Mouse (Mus musculus): ENCODE data around the gene Xylt2. TPM values are rescaled to one million over a fixed set of nuclear protein-coding genes. Genes with fewer than 3 reads are reported as not detected.

The Xylt2 gene
- polyA plus RNA-seq, 1 experiment from 2014 or later: 22.4 TPM

DNA sequence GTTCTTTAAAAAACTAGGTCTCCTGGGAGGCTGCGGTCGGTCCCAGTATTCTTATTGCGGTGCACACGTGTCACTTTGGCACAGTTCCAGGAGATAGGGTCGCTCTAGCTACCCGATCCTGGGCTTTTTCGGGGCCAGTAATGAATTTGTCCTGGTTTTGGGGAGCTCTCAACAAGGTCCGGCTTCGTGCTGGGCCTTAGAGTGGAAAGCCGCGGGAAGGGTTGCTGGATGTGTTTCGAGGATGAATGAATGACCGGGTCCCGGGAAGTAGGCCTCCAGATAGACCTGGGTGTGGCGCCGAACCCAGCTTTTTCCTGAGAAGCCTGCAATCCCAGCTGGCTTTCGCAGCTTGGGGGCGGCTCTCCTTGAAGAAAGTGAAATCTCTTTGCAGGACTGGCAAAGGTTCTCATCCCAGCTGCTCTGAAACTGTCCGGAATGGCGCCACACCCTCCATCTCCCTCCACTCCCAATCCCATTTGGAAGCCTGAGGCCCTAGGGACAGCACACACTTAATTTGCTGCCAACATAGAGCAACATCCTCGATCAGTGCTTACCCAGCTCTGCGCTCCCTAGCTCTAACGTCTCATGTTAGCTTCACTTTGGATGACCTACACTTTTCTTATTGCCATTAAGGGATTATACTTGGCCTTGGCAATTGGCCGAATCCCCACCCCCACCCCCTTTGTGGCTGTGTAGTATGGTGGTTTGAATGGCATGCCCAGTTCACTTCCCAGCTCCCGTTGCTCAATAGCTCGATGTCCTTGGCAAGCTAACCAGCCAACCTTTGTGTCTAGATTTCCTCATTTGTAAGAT lies 46.9 kb downstream of the Xylt2 start:
- Histone ChIP-seq H3K9ac (peak overlapping the region; percentile 88), H3K4me2 (peak overlapping the region; percentile 88), H3K4me1 (peaks cover 14% of the 10 kb centered on the region), H3K36me3 (peaks cover 42% of the 10 kb centered on the region), H3K27me3 (no peaks in the 10 kb centered on the region), H3K4me3 (replicated peaks) (peak overlapping the region; percentile 100), H3K9me3 (replicated peaks) (no peaks in the 10 kb centered on the region), H3K27ac (peak overlapping the region; percentile 81)
- ATAC-seq (replicated peaks; ENCODE audit: low FRiP score): 0 out of 2 replicates have a peak, but pooled peaks have one; percentile 12
- 10% methylated on average over 26 of the region's 26 CpGs for WGBS

DNA sequence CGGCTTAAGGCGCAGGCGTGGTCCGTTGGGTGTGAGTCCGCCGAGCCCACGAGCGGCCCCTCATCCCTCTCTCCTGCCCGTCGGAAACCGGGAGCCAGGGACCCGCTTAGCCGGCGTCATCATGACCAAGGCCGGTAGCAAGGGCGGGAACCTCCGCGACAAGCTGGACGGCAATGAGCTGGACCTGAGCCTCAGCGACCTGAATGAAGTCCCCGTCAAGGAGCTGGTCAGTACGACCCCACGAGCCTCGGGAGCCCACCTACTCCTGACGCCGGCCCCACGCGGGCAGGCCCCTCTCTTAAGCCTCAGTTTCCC lies 47.5 kb downstream of the Xylt2 start:
- Histone ChIP-seq H3K27me3 (no peaks in the 10 kb centered on the region), H3K36me3 (peaks cover 36% of the 10 kb centered on the region), H3K4me1 (peaks cover 14% of the 10 kb centered on the region), H3K9me3 (replicated peaks) (no peaks in the 10 kb centered on the region), H3K9ac (peak overlapping the region; percentile 88), H3K27ac (peak overlapping the region; percentile 81), H3K4me2 (peak overlapping the region; percentile 88), H3K4me3 (replicated peaks) (peak overlapping the region; percentile 100)
- peak; percentile 76 for ATAC-seq (replicated peaks; ENCODE audit: low FRiP score)
- under 1% methylated on average over 28 of the region's 28 CpGs for WGBS

DNA sequence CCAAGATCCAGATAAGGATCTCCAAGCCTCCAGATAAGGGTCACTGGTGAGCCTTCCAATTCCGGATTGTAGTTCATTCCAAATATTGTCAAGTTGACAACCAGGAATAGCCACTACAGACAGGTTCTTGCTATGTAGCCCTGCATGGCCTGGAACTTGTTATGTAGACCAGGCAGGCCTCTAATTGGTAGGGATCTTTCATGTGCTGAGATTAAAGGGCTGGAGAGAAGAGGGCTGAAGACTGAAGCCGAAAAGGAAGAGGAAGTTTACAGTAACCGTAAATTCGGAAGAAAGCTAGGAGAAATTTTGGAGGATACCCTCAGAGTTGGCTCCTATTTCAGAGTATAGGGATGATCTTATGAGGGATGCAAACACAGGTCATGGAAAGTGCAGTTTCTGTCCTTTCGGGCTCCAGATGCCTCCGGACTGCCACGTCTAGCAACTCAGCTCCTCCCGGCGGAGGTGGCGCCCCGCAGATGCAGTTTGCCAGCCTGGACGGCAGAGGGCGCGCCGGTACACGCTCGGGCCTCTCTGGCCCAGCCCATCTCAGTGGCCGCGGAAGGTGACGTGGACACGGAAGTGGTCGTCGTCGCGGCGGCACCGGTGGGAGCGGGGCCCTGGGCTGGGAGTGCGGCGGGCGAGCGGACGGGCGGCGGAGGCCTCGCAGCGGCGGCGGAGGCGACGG lies 48.0 kb downstream of the Xylt2 start, which contains the start of gene Lrrc59:
Gene Lrrc59 (plus strand): TSS at position 569 of the 685 bp plus-strand sequence.
- peak; percentile 97 for ATAC-seq (replicated peaks; ENCODE audit: low FRiP score)
- peaks cover 14% of the 10 kb centered on the region for H3K4me1 ChIP-seq
- peaks cover 31% of the 10 kb centered on the region for H3K36me3 ChIP-seq
- peak within 1 kb of the TSS; percentile 88 for H3K9ac ChIP-seq
- no peaks in the 10 kb centered on the region for H3K27me3 ChIP-seq
- peak within 1 kb of the TSS; percentile 100 for H3K4me3 ChIP-seq (replicated peaks)
- H3K27ac ChIP-seq: peak within 1 kb of the TSS; percentile 81
- WGBS: 6% methylated on average over 38 of the region's 41 CpGs
- peak within 1 kb of the TSS; percentile 88 for H3K4me2 ChIP-seq
- no peaks in the 10 kb centered on the region for H3K9me3 ChIP-seq (replicated peaks)

DNA sequence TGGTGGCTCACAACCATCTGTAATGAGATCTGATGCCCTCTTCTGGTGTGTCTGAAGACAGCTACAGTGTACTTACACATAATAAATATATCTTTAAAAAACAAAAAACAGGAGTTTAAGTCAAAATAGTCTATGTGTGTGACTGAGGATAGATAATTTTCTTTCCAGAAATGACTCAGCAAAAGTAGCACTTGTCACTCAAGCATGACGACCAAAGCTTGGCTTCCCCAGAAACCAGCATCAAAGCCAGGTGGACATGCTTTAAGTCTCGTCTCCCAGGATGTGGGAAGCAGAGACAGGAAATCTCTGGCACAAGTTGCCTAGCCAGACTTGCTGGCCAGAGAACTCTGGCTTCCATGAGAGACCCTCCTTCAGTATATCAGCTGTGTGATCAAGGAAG lies 55.2 kb downstream of the Xylt2 start:
- H3K27ac ChIP-seq: no peak overlapping the region

DNA sequence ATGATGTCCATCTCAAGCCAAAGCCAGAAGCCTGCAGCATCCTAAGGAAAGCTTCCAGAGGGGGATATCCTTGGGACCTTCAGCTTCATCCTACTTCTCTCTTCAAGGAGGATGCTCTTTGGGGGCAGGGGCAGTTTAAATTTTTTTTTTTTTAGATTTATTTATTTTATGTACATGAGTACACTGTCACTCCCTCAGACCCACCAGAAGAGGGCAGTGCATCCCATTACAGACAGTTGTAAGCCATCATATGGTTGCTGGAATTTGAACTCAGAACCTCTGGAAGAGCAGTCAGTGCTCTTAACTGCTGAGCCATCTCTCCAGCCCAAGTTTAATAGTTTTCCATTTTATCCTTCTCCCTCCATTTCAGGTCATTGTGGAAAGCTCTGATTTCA lies 55.9 kb downstream of the Xylt2 start:
- Histone ChIP-seq H3K4me1 (no peaks in the 10 kb centered on the region), H3K27ac (no peak overlapping the region), H3K9me3 (replicated peaks) (no peaks in the 10 kb centered on the region), H3K4me3 (replicated peaks) (no peak overlapping the region), H3K4me2 (no peak overlapping the region), H3K27me3 (no peaks in the 10 kb centered on the region), H3K36me3 (no peaks in the 10 kb centered on the region), H3K9ac (no peak overlapping the region)
- no peak for ATAC-seq (replicated peaks; ENCODE audit: low FRiP score)

More for the DNA sequence above, 55.2 kb downstream of the Xylt2 start:
- ATAC-seq (replicated peaks; ENCODE audit: low FRiP score): no peak
- no peaks in the 10 kb centered on the region for H3K4me1 ChIP-seq
- no peak overlapping the region for H3K9ac ChIP-seq
- H3K9me3 ChIP-seq (replicated peaks): no peaks in the 10 kb centered on the region
- no peaks in the 10 kb centered on the region for H3K36me3 ChIP-seq
- no peaks in the 10 kb centered on the region for H3K27me3 ChIP-seq
- no peak overlapping the region for H3K4me2 ChIP-seq
- H3K4me3 ChIP-seq (replicated peaks): no peak overlapping the region
- 68% methylated on average over 2 of the region's 2 CpGs for WGBS

DNA sequence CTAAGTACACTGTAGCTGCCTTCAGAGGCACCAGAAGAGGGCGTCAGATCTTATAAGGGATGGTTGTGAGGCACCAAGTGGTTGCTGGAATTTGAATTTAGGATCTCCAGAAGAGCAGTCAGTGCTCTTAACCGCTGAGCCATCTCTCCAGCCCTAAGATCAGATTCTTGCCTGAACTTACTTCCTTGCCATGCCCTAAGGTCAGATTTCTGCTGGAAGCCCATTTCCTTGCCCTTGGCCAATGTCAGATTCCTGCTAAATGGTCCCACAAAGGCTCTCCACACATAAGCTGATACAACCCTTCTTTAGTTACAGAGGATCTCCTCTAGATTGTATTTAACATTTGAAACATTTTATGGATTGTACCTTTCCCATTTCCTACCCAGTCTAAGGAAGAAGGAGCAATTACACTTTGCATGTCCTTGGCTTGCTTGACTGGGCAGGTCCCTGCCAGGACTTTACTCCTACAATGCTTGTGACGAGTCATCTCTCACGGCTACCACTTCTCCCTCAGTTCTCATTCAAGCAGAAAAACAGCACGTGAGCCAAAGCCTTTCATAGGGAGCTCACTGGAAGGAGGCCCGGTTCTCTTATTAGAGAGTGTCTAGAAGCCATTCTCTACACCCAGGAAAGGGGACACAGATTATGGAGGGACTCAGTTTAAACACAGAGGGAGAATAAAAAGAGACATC lies 56.4 kb downstream of the Xylt2 start:
- ATAC-seq (replicated peaks; ENCODE audit: low FRiP score): no peak
- no peak overlapping the region for H3K27ac ChIP-seq
- no peaks in the 10 kb centered on the region for H3K36me3 ChIP-seq
- H3K4me1 ChIP-seq: no peaks in the 10 kb centered on the region
- no peak overlapping the region for H3K4me3 ChIP-seq (replicated peaks)
- no peak overlapping the region for H3K9ac ChIP-seq
- no peaks in the 10 kb centered on the region for H3K27me3 ChIP-seq
- 44% methylated on average over 6 of the region's 6 CpGs for WGBS
- H3K9me3 ChIP-seq (replicated peaks): no peaks in the 10 kb centered on the region
- H3K4me2 ChIP-seq: no peak overlapping the region

DNA sequence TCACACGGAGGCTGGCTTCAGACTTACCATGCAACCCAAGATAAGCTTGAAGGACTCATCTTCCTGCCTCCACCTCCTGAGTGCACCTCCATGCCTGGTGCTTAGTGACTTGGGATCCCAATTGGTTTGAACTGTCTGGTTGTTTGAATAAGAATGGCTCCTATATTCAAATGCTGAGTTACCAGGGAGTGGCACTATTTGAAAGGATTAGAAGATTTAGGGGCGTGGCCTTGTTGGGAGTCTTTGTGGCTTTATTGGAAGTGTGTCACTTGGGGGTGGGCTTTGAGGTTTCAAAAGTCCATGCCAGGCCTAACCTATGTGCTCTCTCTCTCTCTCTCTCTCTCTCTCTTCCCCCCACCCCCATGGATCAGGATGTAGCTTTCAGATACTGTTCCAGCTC lies 59.7 kb downstream of the Xylt2 start:
- Histone ChIP-seq H3K4me2 (no peak overlapping the region), H3K27me3 (no peaks in the 10 kb centered on the region), H3K36me3 (no peaks in the 10 kb centered on the region), H3K27ac (no peak overlapping the region), H3K4me3 (replicated peaks) (no peak overlapping the region), H3K9ac (no peak overlapping the region), H3K4me1 (0 out of 2 replicates have a peak, but pooled peaks cover 4% of the 10 kb centered on the region), H3K9me3 (replicated peaks) (no peaks in the 10 kb centered on the region)
- 89% methylated on average over 2 of the region's 2 CpGs for WGBS
- ATAC-seq (replicated peaks; ENCODE audit: low FRiP score): no peak

DNA sequence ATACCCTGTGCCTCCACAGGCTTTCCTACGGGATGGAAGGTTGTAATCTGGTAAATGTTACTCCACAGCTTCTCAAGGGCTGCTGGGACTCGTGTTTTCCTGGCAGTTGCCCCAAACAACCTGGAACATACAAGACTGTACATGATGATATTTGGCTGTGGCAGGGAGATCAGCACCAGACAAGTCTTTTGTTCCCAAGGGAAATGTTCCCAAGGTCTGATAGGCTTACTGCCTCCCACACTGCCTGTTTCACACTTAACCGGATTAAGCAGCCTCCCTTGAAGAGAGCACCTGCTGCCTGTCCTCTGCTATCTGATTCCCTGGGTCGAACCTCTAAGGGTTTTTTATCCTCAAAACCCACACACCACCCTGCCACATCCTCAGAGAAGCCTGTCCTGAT lies 61.8 kb downstream of the Xylt2 start:
- no peak for ATAC-seq (replicated peaks; ENCODE audit: low FRiP score)
- H3K9ac ChIP-seq: no peak overlapping the region
- 33% methylated on average over 4 of the region's 4 CpGs for WGBS

DNA sequence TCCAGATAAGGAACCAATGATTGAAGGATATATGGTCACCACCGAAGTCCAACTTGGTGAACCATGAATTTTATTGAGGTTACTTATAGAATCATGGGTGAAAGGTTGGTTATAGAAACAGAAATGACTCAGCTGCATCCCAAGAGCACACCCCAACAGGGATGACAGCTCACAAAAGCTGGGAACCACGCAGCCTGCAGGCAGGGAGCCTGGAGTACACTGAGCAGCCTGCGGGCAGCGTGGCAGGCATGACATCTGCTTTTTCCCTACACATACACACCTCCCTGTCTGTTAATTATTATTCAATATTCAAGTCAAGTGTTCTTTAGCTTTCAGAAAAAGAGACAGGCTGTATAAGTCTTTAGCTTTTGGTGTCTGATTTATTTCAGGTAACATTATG lies 62.7 kb downstream of the Xylt2 start:
- 64% methylated on average over 4 of the region's 4 CpGs for WGBS
- ATAC-seq (replicated peaks; ENCODE audit: low FRiP score): no peak
- Histone ChIP-seq H3K9me3 (replicated peaks) (no peaks in the 10 kb centered on the region), H3K4me1 (0 out of 2 replicates have a peak, but pooled peaks cover 4% of the 10 kb centered on the region), H3K4me2 (no peak overlapping the region), H3K27ac (no peak overlapping the region), H3K36me3 (no peaks in the 10 kb centered on the region), H3K9ac (no peak overlapping the region), H3K27me3 (no peaks in the 10 kb centered on the region), H3K4me3 (replicated peaks) (no peak overlapping the region)

More for the DNA sequence above, 61.8 kb downstream of the Xylt2 start:
- Histone ChIP-seq H3K27ac (no peak overlapping the region), H3K4me1 (0 out of 2 replicates have a peak, but pooled peaks cover 4% of the 10 kb centered on the region), H3K9me3 (replicated peaks) (no peaks in the 10 kb centered on the region), H3K4me2 (no peak overlapping the region), H3K27me3 (no peaks in the 10 kb centered on the region), H3K36me3 (no peaks in the 10 kb centered on the region), H3K4me3 (replicated peaks) (no peak overlapping the region)

Other genes with a start within 250 kb of the Xylt2 start
- 8.5 and 9.9 TPM in 2 replicates for gene Cacna1g, start 203.3 kb downstream of the Xylt2 start, polyA plus RNA-seq (2015; fragmentation: Nextera tagmentation; extraction: Ambion mirVana)
- gene Spata20, start 191.3 kb downstream of the Xylt2 start, polyA plus RNA-seq (2015; fragmentation: Nextera tagmentation; extraction: Ambion mirVana): 0.05 and 0.19 TPM in 2 replicates
- gene Epn3, start 177.5 kb downstream of the Xylt2 start, polyA plus RNA-seq (2015; fragmentation: Nextera tagmentation; extraction: Ambion mirVana): 16.5 and 18.4 TPM in 2 replicates
- 3.6 and 4.4 TPM in 2 replicates for gene Mycbpap, start 155.8 kb downstream of the Xylt2 start, polyA plus RNA-seq (2015; fragmentation: Nextera tagmentation; extraction: Ambion mirVana)
- 4.0 and 5.6 TPM in 2 replicates for gene Rsad1, start 128.3 kb downstream of the Xylt2 start, polyA plus RNA-seq (2015; fragmentation: Nextera tagmentation; extraction: Ambion mirVana)
- 0.23 and 1.1 TPM in 2 replicates for gene Chad, start 112.5 kb downstream of the Xylt2 start, polyA plus RNA-seq (2015; fragmentation: Nextera tagmentation; extraction: Ambion mirVana)
- gene Acsf2, start 75.6 kb downstream of the Xylt2 start, polyA plus RNA-seq (2015; fragmentation: Nextera tagmentation; extraction: Ambion mirVana): 7.9 and 8.9 TPM in 2 replicates
- gene Lrrc59, start 47.7 kb downstream of the Xylt2 start, polyA plus RNA-seq (2015; fragmentation: Nextera tagmentation; extraction: Ambion mirVana): 204 and 215 TPM in 2 replicates
- gene Mrpl27, start 23.7 kb downstream of the Xylt2 start, polyA plus RNA-seq (2015; fragmentation: Nextera tagmentation; extraction: Ambion mirVana): 148 and 154 TPM in 2 replicates
- gene Eme1, start 23.6 kb downstream of the Xylt2 start, polyA plus RNA-seq (2015; fragmentation: Nextera tagmentation; extraction: Ambion mirVana): 25.9 and 27.1 TPM in 2 replicates
- gene Gm11541, start 27.0 kb upstream of the Xylt2 start, polyA plus RNA-seq (2015; fragmentation: Nextera tagmentation; extraction: Ambion mirVana): 0.53 and 0.63 TPM in 2 replicates
- 0.41 and 0.47 TPM in 2 replicates for gene Cdc34b, start 64.3 kb upstream of the Xylt2 start, polyA plus RNA-seq (2015; fragmentation: Nextera tagmentation; extraction: Ambion mirVana)
- gene Tmem92, start 105.2 kb upstream of the Xylt2 start, polyA plus RNA-seq (2015; fragmentation: Nextera tagmentation; extraction: Ambion mirVana): not detected in 2 replicates